Mouse (Mus musculus): Measurements from ENCODE around the gene Atat1. TPM values are rescaled to one million over a fixed set of nuclear protein-coding genes. Genes with fewer than 3 reads are reported as not detected.

The Atat1 gene
- polyA plus RNA-seq, 1 experiment from 2014 or later: 101 TPM

DNA sequence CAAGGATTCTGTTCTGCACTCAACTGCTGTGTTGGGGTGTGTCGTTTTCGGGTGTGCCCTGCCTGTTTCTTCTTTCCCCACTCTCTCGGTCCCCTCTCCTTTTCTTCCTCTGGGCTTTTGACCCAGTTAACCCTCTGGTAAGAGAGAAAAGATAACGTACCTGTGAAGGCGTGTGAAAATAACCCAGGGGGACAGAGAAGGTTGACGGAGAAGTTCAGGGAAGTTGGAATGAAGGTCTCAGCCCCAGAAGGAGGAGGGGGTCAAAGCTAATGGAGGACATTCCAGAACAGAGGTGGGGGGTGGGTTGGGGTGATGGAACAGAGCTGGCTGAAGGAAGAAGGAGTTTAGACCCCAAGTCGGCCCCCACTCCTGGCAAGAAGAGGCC lies 40.9 kb downstream of the Atat1 start:
- Histone ChIP-seq H3K9me3 (replicated peaks; ENCODE audit: control insufficient read depth, low read length) (no peaks in the 10 kb centered on the region; the same call in 1 of the 2 replicates), H3K36me3 (replicated peaks; ENCODE audit: control insufficient read depth, insufficient read depth, low read depth, low read length) (peaks cover 7% of the 10 kb centered on the region), H3K4me3 (ENCODE audit: low read depth, low read length) (peak overlapping the region; percentile 73), H3K9ac (replicated peaks; ENCODE audit: low read length) (peak overlapping the region; percentile 86), H3K4me1 (ENCODE audit: control insufficient read depth, insufficient read depth, low read length) (peaks cover 8% of the 10 kb centered on the region; the same call in 1 of the 2 replicates), H3K27me3 (ENCODE audit: control insufficient read depth, insufficient read depth, low read length) (no peaks in the 10 kb centered on the region), H3K4me2 (ENCODE audit: low read depth, low read length) (peak overlapping the region; percentile 93), H3K27ac (replicated peaks; ENCODE audit: low read depth, low read length) (peak overlapping the region; percentile 56; the same call in 1 of the 2 replicates)
- ATAC-seq (replicated peaks; ENCODE audit: insufficient number of reproducible peaks, low FRiP score, low TSS enrichment, low read depth) (no peak), DNase-seq (ENCODE audit: low spot score) (no peak)
- 4% methylated on average over 7 of the region's 7 CpGs for whole genome bisulfite sequencing

DNA sequence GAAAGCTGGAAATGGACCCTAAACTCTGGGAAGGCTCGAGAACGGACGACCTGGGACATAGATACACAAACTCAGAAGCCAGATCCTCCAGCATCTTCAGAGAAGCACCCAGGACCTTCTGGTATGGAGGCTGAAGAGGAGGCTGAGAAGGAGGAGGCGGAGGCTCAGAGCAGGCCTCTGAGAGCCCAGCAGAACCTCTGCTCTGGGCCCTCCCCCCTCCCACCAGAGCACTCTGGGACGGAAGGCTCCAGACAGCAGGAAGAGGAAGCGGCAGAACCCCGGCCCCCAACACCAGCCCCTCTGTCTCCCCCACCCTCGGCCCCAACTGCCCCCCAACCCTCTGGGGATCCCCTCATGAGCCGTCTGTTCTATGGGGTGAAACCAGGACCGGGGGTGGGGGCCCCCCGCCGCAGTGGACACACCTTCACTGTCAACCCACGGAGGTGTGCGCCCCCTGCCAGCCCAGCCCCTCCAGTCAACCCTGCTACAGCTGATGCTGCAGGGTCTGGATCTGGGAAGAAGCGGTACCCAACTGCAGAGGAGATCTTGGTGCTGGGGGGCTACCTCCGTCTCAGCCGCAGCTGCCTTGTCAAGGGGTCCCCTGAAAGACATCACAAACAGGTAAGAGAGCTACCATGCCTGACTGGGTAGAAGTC lies 41.6 kb downstream of the Atat1 start:
- DNase-seq (ENCODE audit: low spot score): no peak
- Histone ChIP-seq H3K4me3 (ENCODE audit: low read depth, low read length) (peak overlapping the region; percentile 73), H3K9me3 (replicated peaks; ENCODE audit: control insufficient read depth, low read length) (no peaks in the 10 kb centered on the region; the same call in 1 of the 2 replicates), H3K27ac (replicated peaks; ENCODE audit: low read depth, low read length) (peak overlapping the region; percentile 56), H3K4me2 (ENCODE audit: low read depth, low read length) (peak overlapping the region; percentile 93), H3K4me1 (ENCODE audit: control insufficient read depth, insufficient read depth, low read length) (peaks cover 8% of the 10 kb centered on the region; the same call in 1 of the 2 replicates), H3K36me3 (replicated peaks; ENCODE audit: control insufficient read depth, insufficient read depth, low read depth, low read length) (peaks cover 7% of the 10 kb centered on the region), H3K27me3 (ENCODE audit: control insufficient read depth, insufficient read depth, low read length) (no peaks in the 10 kb centered on the region), H3K9ac (replicated peaks; ENCODE audit: low read length) (peak overlapping the region; percentile 86)
- 25% methylated on average over 17 of the region's 17 CpGs for WGBS
- ATAC-seq (replicated peaks; ENCODE audit: insufficient number of reproducible peaks, low FRiP score, low TSS enrichment, low read depth): no peak

DNA sequence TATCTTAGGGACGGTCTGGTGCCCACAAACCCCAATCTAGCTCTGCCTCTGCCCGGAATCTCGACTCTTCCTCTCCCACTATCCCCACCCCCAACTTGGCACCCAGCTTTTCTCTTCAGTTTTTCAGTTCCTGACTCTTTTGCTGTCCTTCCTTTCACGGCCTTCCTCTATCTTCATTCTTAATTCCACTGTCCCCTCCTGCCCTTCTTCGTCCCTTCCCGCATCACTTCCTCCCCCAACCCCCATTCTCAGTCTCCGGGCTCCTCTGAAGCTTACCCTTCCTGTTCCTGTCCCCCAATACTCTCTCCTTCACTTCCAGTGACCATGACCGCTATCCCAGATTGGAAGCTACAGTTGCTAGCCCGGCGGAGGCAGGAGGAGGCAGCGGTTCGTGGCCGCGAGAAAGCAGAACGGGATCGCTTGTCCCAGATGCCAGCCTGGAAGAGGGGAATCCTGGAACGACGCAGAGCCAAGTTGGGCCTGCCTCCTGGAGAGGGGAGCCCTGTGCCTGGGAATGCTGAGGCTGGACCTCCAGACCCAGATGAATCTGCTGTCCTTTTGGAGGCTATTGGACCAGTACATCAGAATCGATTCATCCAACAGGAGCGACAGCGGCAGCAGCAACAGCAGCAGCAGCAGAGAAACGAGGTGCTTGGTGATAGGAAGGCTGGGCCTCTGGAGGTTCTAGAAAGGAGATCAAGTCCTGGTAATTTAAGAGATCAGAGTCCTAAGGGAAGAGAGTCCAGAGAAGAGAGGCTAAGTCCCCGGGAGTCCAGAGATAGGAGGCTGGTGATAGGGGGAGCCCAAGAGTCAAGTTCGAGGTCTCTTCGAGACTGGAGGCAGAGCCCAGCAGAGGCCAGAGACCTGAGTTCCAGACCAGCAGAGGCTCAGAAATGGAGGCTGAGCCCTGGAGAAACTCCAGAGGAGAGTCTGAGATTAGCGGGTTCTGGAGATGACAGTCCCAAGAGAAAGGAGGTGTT lies 42.7 kb downstream of the Atat1 start:
- Histone ChIP-seq H3K27ac (replicated peaks; ENCODE audit: low read depth, low read length) (peak overlapping the region; percentile 95), H3K4me1 (ENCODE audit: control insufficient read depth, insufficient read depth, low read length) (peaks cover 8% of the 10 kb centered on the region; the same call in 1 of the 2 replicates), H3K36me3 (replicated peaks; ENCODE audit: control insufficient read depth, insufficient read depth, low read depth, low read length) (peaks cover 7% of the 10 kb centered on the region), H3K4me3 (ENCODE audit: low read depth, low read length) (peak overlapping the region; percentile 73), H3K9ac (replicated peaks; ENCODE audit: low read length) (peak overlapping the region; percentile 86), H3K27me3 (ENCODE audit: control insufficient read depth, insufficient read depth, low read length) (no peaks in the 10 kb centered on the region), H3K4me2 (ENCODE audit: low read depth, low read length) (peak overlapping the region; percentile 93), H3K9me3 (replicated peaks; ENCODE audit: control insufficient read depth, low read length) (no peaks in the 10 kb centered on the region; the same call in 1 of the 2 replicates)
- WGBS: 8% methylated on average over 26 of the region's 26 CpGs
- DNase-seq (ENCODE audit: low spot score) (no peak), ATAC-seq (replicated peaks; ENCODE audit: insufficient number of reproducible peaks, low FRiP score, low TSS enrichment, low read depth) (no peak)

DNA sequence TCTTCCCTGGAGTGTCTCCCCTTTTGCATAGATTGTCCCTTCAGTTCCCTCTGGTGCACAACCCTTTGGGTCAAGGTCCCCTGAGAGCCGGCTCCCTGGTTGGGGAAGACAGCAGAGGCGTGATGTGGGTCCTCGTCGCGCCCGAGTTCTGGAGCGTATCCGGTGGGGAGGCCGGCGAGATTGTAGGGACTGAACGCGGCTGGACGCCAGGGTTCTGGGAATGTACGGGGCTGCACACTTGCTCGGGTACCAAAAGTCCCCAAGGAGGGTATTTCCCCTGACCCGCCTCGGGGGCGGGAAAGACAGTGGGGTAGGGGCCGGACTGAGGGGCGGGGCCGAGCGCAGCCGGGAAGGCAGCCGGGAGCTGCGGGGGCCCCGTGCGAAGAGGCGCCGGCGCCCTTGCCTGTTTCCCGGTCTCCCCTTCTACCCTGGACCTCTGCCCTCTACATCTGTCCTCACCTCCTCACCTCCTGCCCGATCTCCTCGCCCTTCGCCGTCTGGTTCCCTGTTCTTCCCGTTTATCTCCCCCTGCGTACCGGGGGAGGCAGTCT lies 43.5 kb downstream of the Atat1 start:
- no peaks in the 10 kb centered on the region for H3K27me3 ChIP-seq (ENCODE audit: control insufficient read depth, insufficient read depth, low read length)
- H3K9ac ChIP-seq (replicated peaks; ENCODE audit: low read length): peak overlapping the region; percentile 86
- ATAC-seq (replicated peaks; ENCODE audit: insufficient number of reproducible peaks, low FRiP score, low TSS enrichment, low read depth): peak; percentile 37
- peaks cover 7% of the 10 kb centered on the region for H3K36me3 ChIP-seq (replicated peaks; ENCODE audit: control insufficient read depth, insufficient read depth, low read depth, low read length)
- peak overlapping the region; percentile 73 for H3K4me3 ChIP-seq (ENCODE audit: low read depth, low read length)
- H3K4me2 ChIP-seq (ENCODE audit: low read depth, low read length): peak overlapping the region; percentile 93
- H3K4me1 ChIP-seq (ENCODE audit: control insufficient read depth, insufficient read depth, low read length): peaks cover 8% of the 10 kb centered on the region; the same call in 1 of the 2 replicates
- H3K27ac ChIP-seq (replicated peaks; ENCODE audit: low read depth, low read length): peak overlapping the region; percentile 95
- no peaks in the 10 kb centered on the region; the same call in 1 of the 2 replicates for H3K9me3 ChIP-seq (replicated peaks; ENCODE audit: control insufficient read depth, low read length)
- peak; percentile 76 for DNase-seq (ENCODE audit: low spot score)
- WGBS: under 1% methylated on average over 38 of the region's 38 CpGs

DNA sequence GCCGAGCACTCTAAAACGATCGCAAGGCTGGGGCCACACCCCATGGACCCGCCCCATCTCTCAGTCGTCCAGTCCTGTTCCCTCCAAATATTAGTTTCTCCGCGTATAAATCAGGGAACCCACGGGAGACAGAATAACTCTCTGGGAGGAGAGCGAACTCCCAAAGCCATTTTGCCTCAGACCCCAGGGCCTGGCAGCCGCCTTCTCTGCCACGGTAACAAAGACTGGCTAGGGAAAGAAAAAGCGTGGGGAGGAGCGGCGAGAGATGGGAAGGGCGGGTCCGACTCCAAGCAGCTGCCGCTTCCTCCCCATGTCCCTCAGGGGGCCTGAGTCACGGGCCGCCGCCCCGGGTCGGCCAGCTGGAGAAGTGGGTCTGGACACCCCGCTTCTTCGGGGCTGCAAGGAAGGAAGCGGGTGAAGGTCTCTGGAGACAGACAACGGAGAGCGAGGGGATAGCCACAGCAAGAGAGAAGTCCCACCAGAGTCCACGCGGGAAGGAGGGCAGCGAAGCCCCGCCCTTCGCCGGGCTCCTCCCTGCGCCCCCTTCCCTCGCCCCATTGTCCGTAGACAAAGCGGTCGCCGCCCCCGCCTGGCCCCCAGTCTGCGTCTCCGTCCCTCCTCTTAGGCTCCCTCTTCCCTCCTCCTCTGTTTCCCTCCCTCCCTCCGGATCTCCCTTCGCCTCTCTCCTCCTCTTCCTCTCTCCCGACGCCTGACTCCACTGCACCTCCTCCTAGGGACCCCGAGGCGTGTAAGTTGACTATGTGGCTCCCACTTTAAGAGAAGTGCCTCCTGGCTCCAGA lies 44.2 kb downstream of the Atat1 start, which contains the start of gene Ppp1r18:
Ppp1r18 (plus strand) TSS at position 113 of the 800 bp plus-strand sequence.
- peaks cover 2% of the 10 kb centered on the region for H3K36me3 ChIP-seq (replicated peaks; ENCODE audit: control insufficient read depth, insufficient read depth, low read depth, low read length)
- peak within 1 kb of the TSS; percentile 86 for H3K9ac ChIP-seq (replicated peaks; ENCODE audit: low read length)
- DNase-seq (ENCODE audit: low spot score): peak; percentile 88
- H3K4me3 ChIP-seq (ENCODE audit: low read depth, low read length): peak within 1 kb of the TSS; percentile 73
- ATAC-seq (replicated peaks; ENCODE audit: insufficient number of reproducible peaks, low FRiP score, low TSS enrichment, low read depth): peak; percentile 54
- H3K4me1 ChIP-seq (ENCODE audit: control insufficient read depth, insufficient read depth, low read length): peaks cover 8% of the 10 kb centered on the region; the same call in 1 of the 2 replicates
- WGBS: 0% methylated on average over 43 of the region's 48 CpGs
- H3K4me2 ChIP-seq (ENCODE audit: low read depth, low read length): peak within 1 kb of the TSS; percentile 93
- peak within 1 kb of the TSS; percentile 95 for H3K27ac ChIP-seq (replicated peaks; ENCODE audit: low read depth, low read length)
- H3K27me3 ChIP-seq (ENCODE audit: control insufficient read depth, insufficient read depth, low read length): no peaks in the 10 kb centered on the region
- H3K9me3 ChIP-seq (replicated peaks; ENCODE audit: control insufficient read depth, low read length): no peaks in the 10 kb centered on the region

DNA sequence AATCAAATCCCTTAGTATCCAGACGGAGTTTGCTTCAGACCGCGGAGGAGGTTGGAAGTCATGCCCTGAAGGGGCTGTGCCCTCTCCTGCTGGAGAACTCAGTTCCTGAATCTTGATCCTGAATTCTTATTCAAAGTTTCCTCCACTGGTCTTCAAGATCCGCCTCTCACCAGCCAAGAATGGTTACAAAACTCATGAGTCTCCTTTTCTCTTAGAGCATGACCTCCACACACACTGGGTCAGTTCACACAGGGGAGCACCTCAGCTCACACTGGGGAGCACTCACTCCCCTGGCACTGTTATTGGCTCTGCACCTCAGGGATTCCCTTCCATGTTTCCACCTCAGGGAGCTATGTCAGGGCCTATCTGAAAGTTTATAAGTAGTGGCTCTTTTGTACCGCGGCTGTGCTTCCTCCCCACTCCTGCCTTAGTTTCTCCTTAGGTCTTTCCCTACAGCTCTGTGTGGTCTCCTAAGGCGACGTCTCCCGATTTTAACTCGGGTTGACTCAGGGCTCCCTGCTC lies 45.0 kb downstream of the Atat1 start:
- DNase-seq (ENCODE audit: low spot score): no peak

More for the DNA sequence above, 45.0 kb downstream of the Atat1 start:
- Histone ChIP-seq H3K4me1 (ENCODE audit: control insufficient read depth, insufficient read depth, low read length) (peaks cover 5% of the 10 kb centered on the region), H3K9ac (replicated peaks; ENCODE audit: low read length) (peak overlapping the region; percentile 86), H3K27me3 (ENCODE audit: control insufficient read depth, insufficient read depth, low read length) (no peaks in the 10 kb centered on the region), H3K4me3 (ENCODE audit: low read depth, low read length) (peak overlapping the region; percentile 73), H3K36me3 (replicated peaks; ENCODE audit: control insufficient read depth, insufficient read depth, low read depth, low read length) (no peaks in the 10 kb centered on the region; the same call in 1 of the 2 replicates), H3K9me3 (replicated peaks; ENCODE audit: control insufficient read depth, low read length) (no peaks in the 10 kb centered on the region), H3K4me2 (ENCODE audit: low read depth, low read length) (peak overlapping the region; percentile 93), H3K27ac (replicated peaks; ENCODE audit: low read depth, low read length) (peak overlapping the region; percentile 95)
- no peak for ATAC-seq (replicated peaks; ENCODE audit: insufficient number of reproducible peaks, low FRiP score, low TSS enrichment, low read depth)
- 18% methylated on average over 10 of the region's 10 CpGs for WGBS

Measured in embryonic facial prominence, embryonic 11.5 days (tissue).